Mouse (Mus musculus) stomach, postnatal 0 days (tissue): ENCODE measurements around the gene Gng7.

Experiments
- CTCF ChIP-seq: IDR thresholded peaks from 2 replicates; pipeline ENCODE4 v1.5.1; 2016; ENCODE audit warnings: antibody characterized with exemption, low read depth, mild to moderate bottlenecking, moderate library complexity
- EP300 ChIP-seq: optimal IDR thresholded peaks from 2 replicates; pipeline ENCODE3; 2016; ENCODE audit warnings: antibody characterized with exemption

DNA sequence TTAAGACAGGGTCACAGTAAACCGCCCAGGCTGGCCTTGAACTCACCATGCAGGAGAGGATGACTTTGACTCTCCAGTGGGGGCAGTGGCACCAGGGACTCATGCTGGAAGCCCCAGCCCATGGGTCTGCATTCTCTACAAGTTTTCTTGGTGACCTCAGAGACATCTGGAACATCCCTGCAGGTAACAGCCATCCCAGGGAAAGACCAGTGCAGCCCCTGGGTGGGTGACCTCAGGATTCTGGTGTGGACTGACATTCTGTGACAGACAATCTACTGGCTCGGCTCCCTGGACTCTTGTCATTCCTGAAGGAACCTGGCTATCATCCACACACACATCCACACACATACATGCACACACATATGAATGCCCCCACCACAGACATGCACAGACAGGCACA, 921 bp upstream of the Gng7 start:
- no peak for TF ChIP-seq CTCF
- no peak for TF ChIP-seq EP300
